Mouse (Mus musculus) CD8-positive naive resting alpha-beta T cell, adult 2 months (primary cell): ENCODE measurements around the gene 2200002D01Rik.
"Not testable (repeated sequence)": the region's sequence is repeated elsewhere in the genome, so short reads cannot be mapped to it uniquely, and the experiment has no call there.

ENCODE experiments used
- DNase-seq, 2 experiments: peaks; one replicate each; pipeline ENCODE4 v3.0.0; 2022; ENCODE audit warnings: low read depth in 2 of 2, low spot score in 2 of 2

Gene 2200002D01Rik

GRCm38 (mm10) chr7:29238019-29238967 is 10.0 kb downstream of the 2200002D01Rik start, which contains the start of gene Yif1b:
Gene Yif1b, plus strand, starts transcription at chr7:29238329.
- DNase-seq: peak; percentile 97 to 98

- not testable (repeated sequence) for DNase-seq
These were observed 10.7 kb downstream of the 2200002D01Rik start for GRCm38 (mm10) chr7:29237596-29237995.

GRCm38 (mm10) chr7:29236593-29236992 is 11.7 kb downstream of the 2200002D01Rik start:
- no peak for DNase-seq

DNA sequence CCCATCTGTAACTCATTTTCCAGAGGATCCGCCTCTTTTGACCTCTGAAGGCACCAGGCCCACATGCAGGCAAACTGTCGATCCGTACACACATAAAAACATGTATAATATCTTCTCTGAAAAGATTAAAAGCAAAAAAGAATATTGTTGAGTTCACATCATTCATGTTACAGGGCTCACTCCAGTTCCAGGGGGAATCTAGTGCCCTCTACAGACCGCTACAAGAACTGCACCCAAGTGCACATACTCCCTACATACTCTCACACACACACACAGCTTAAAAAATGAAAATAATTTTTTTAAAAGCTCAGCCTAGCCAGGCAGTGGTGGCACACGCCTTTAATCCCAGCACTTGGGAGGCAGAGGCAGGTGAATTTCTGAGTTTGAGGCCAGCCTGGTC is 13.6 kb downstream of the 2200002D01Rik start:
- no peak for DNase-seq

DNA sequence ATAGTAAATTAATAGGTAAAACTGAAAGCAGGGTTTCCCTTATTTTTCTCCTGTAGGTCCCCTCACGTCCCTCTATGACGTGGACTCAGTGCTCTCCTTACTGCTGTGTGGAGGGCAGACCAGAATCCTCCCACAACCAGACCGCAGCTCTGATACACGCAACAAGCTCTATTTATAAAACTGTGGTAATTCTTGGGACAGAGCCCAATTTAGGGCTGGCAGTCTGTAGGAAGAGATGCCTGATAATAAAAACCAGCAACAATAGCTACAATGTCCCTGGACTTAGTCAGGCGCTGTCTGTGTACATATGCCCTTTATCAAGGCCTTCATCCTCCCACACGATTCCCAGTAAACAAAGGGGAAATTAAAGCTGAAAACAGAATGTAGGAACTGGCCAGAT is 14.5 kb downstream of the 2200002D01Rik start:
- no peak for DNase-seq

DNA sequence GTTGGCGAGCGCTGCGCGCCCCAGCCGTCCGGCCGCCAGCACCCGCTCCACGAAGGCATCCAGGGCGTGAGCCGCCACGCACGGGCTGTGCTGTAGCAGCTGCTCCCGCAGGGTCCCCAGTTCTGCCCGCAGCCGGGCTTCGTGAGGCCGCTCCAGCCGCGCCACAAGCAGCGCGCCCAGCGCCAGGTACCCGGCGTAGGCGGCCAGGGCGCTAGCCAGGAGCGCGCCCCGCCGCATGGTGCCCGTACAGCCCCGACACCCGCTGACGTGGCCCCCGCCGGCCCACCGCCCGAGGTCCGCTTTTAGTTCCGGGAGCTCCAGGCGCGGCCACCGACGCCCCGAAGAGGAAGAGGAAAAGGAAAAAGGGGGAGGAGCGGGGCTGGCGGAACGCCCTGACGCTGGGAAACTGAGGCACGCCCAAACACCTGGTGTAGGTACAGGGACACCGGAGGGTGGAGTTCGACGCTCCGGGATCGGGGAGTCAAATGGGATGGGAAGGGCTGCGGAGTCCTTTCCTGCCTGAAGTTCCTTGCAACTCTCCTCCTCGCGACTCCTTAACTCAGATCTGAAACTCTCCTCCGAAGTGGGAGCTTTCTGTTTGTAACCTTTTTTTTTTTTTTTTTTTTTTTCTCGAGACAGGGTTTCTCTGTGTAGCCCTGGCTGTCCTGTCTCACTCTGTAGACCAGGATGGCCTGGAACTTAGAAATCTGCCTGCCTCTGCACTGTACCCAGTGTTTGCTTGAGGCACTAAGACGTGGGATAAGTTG is 15.8 kb downstream of the 2200002D01Rik start, which contains the start of gene Kcnk6:
Gene Kcnk6 (minus strand): TSS at position 269 of the 767 bp plus-strand sequence.
- no peak for DNase-seq

- no peak for DNase-seq
These were observed 16.7 kb downstream of the 2200002D01Rik start for GRCm38 (mm10) chr7:29231517-29231916.

DNA sequence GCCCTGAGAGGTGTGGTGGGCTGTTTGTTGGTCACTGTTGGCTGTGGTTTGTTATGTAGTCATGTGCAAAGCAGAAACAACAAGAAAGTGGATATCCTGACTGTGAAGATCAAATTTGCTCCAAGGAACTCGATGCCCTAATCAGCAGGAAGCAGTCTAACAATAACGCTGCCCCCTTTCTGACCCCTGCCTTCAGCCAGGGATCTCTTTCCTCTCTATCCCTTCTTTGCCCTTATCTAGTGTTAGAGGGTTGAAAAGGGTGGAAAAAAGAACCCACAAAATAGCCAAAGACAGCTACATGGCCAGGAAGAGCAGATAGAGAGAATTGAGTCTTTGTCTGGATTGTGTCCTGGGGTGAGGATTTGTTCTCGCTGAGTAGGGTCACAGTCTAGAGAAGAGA is 17.7 kb downstream of the 2200002D01Rik start:
- no peak for DNase-seq

DNA sequence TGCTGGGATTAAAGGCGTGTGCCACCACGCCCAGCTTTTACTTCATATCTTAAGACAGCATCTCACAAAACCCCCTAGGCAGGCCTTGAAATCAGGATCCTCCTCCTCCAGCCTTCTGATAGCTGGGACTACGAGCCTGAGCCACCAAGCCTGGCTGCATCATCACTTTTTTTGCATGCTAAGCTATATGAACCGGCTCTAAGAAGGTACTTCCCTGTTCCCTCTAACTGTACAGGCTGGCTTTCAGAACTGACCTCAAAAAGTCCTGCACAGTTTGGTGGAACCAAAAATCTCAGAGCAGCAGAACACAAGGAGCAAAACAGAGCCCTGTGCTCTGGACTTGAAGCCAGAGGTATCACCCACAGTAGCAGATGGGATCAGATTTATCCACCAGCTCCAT is 20.1 kb downstream of the 2200002D01Rik start:
- DNase-seq: no peak

GRCm38 (mm10) chr7:29225520-29225919 is 22.7 kb downstream of the 2200002D01Rik start:
- DNase-seq: no peak

GRCm38 (mm10) chr7:29224756-29225394 is 23.4 kb downstream of the 2200002D01Rik start:
- no peak for DNase-seq

DNA sequence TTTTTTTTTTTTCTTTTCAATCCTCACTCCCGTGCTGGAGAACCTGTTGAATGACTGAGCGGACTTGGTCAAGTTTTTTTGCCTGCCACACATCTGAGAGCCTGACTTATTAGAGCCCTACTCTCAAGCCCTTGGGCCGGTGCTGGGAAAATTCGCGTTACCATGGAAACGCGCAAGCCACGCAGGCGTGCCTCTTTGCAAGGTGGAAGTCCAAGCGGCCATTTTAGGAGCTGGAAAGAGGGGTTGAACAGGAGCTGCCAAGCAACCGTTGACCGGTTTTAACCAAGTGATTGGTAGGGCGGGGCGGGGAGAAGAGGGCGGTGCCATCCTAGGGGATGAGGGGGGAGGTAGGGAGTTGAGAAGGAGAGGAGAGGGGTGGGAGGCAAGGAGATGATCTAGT is 33.4 kb downstream of the 2200002D01Rik start:
- DNase-seq: no peak

- no peak for DNase-seq
These were observed 34.0 kb downstream of the 2200002D01Rik start for GRCm38 (mm10) chr7:29214236-29214635.

GRCm38 (mm10) chr7:29213675-29214082 is 34.6 kb downstream of the 2200002D01Rik start, which contains the start of gene Catsperg1:
Gene Catsperg1, minus strand, starts transcription at chr7:29214035.
- no peak for DNase-seq

DNA sequence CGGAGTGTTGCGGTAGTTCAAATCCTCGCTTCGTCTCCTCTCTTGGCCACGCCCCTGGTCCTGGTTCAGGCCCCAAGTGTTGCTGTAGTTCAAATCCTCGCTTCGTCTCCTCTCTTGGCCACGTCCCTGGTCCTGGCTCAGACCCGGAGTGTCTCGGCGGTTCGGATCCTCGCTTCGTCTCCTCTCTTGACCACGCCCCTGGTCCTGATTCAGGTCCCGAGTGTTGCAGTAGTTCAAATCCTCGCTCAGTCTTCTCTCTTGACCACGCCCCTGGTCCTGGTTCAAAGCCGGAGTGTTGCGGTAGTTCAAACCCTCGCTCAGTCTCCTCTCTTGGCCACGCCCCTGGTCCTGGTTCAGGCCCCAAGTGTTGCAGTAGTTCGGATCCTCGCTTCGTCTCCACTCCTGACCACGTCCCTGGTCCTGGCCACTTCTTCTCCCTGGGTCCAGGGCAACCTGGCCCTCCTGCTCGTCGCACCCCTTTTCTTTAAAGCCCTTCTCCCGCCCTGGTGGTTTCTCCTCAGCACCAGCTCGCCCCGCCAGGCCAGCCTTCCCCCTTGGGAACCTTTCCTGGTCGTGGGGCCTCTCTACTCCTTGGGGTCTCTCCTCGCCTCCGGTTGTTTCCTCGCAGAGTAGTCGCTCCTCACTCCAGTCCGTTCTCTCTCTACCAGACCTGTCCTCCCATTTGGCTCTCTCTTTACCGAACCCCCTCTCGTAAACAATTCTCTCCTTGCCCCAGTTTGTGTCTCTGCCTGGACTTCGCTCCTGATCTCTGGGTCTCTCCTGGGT is 35.3 kb downstream of the 2200002D01Rik start:
- not testable (repeated sequence) for DNase-seq

GRCm38 (mm10) chr7:29212199-29212765 is 36.0 kb downstream of the 2200002D01Rik start:
- no peak for DNase-seq

DNA sequence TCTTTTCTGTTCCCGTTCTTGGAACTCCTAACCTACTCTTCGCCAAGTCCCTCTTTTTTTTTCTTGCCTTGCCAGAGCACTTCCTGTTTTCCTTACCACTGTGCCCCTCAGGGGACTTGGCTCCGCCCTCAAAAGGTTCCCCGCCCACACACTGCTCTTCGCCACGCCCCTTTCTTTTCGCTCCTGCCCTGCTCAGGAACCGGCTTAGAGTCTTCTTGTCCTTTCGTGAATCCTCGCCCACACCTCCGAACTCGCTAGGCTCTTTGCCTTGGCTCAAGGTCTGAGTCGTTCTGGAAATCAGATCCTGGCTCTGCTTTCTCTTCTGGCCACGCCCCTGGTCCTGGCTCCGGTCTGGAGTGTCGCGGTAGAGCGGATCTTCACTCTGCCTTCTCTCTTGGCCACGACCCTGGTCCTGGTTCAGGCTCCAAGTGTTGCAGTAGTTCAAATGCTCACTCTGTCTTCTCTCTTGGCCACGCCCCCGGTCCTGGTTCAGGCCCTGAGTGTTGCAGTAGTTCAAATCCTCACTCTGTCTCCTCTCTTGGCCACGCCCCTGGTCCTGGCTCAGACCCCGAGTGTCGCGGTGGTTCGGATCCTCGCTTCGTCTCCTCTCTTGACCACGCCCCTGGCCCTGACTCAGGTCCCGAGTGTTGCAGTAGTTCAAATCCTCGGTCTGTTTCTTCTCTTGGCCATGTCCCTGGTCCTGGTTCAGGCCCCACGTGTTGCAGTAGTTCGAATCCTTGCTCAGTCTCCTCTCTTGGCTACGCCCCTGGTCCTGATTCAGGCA is 36.7 kb downstream of the 2200002D01Rik start:
- peak; percentile 67 to 85 for DNase-seq

DNA sequence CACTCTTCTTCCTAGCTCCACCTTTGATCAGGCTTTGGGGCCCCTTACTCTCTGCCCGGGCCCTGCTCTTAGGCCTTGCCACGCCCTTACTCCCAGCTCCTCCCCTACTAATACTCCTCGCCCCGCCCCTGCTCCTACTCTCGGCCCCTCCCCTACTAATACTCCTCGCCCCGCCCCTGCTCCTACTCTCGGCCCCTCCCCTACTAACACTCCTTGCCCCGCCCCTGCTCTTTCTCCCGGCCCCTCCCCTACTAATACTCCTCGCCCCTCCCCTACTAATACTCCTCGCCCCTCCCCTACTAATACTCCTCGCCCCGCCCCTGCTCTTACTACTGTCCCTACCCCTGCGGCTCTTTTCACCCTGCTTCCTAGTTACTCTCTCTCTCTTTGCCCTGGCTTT is 37.3 kb downstream of the 2200002D01Rik start:
- not testable (repeated sequence) for DNase-seq

DNA sequence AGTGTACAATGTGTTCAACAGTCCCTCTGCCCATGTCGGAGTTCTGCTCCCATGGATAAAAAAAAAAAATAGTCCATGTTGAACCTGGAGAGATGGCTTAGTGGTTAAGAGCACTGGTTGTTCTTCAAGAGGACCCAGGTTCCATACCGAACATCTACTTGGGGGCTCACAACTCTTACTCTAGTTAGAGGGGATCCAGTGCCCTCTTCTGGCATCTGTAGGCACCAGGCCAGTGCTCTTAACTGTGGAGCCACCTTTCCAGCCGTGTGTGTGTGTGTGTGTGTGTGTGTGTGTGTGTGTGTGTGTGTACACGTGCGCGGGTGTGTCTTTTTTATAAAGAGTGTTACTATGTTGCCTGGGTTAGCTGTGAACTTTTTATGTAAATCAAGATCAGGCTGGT is 45.7 kb downstream of the 2200002D01Rik start:
- DNase-seq: no peak
